Mouse (Mus musculus) midbrain, postnatal 0 days (tissue): ENCODE data around the gene Rex1bd. TPM values are rescaled to one million over a fixed set of nuclear protein-coding genes. Genes with fewer than 3 reads are reported as not detected.

Source experiments
- ATAC-seq: fragments of 200-750 bp; cut with Nextera tagmentation; 2 replicates; pipeline ENCODE4 v1.8.0; 2017; ENCODE audit warnings: moderate number of reproducible peaks, mild to moderate bottlenecking, moderate TSS enrichment, moderate library complexity; ENCODE audit not compliant: low FRiP score
- DNase-seq: peaks from one replicate; pipeline ENCODE4 v3.0.0-alpha.2; 2015; ENCODE audit warnings: low spot score
- H3K27ac ChIP-seq: fragments of 300-500 bp; sonication (generic); 2 replicates; pipeline ENCODE4 v1.5.1; 2014; ENCODE audit warnings: low read depth, mild to moderate bottlenecking, low read length, mixed read lengths
- H3K27me3 ChIP-seq: fragments of 300-500 bp; sonication (generic); 2 replicates; pipeline ENCODE4 v1.6.1; 2014; ENCODE audit warnings: low read length, control low read depth, mixed read lengths; ENCODE audit not compliant: insufficient read depth
- H3K36me3 ChIP-seq: fragments of 300-500 bp; sonication (generic); 2 replicates; pipeline ENCODE4 v1.6.1; 2014; ENCODE audit warnings: low read length, control low read depth, mixed read lengths; ENCODE audit not compliant: insufficient read depth
- H3K4me1 ChIP-seq: fragments of 300-500 bp; sonication (generic); 2 replicates; pipeline ENCODE4 v1.6.1; 2014; ENCODE audit warnings: mild to moderate bottlenecking, control low read depth, antibody characterized with exemption, low read length, mixed read lengths; ENCODE audit not compliant: insufficient read depth
- H3K4me2 ChIP-seq: fragments of 300-500 bp; sonication (generic); 2 replicates; pipeline ENCODE4 v1.6.1; 2014; ENCODE audit warnings: low read depth, mild to moderate bottlenecking, low read length, mixed read lengths; ENCODE audit not compliant: poor library complexity, severe bottlenecking
- H3K4me3 ChIP-seq: fragments of 300-500 bp; sonication (generic); 2 replicates; pipeline ENCODE4 v1.5.1; 2014; ENCODE audit warnings: low read depth, mild to moderate bottlenecking, low read length, moderate library complexity
- H3K9ac ChIP-seq: fragments of 300-500 bp; sonication (generic); replicated peaks from 2 replicates; pipeline ENCODE4 v1.6.1; 2014; ENCODE audit warnings: mild to moderate bottlenecking, low read length, moderate library complexity, mixed read lengths; ENCODE audit not compliant: poor library complexity, severe bottlenecking
- H3K9me3 ChIP-seq: fragments of 300-500 bp; sonication (generic); 2 replicates; pipeline ENCODE4 v1.6.1; 2016; ENCODE audit warnings: low read length, control low read depth
- CTCF ChIP-seq: IDR thresholded peaks from 2 replicates; pipeline ENCODE4 v1.5.1; 2016; ENCODE audit warnings: antibody characterized with exemption, mild to moderate bottlenecking
- WGBS: fragments of 180-500 bp; shearing (Covaris S2); extraction: QIAGEN DNeasy Blood & Tissue Kit; methylation state at CpG from one replicate; pipeline ENCODE4 v1.1.7; 2014; 5-methylcytosine and 5-hydroxymethylcytosine counted together
- polyA plus RNA-seq: library from polyadenylated mRNA; unstranded; fragments of >200 nt; fragmentation: Nextera tagmentation; extraction: Ambion mirVana; gene quantifications from 2 replicates; pipeline ENCODE4 v1.2.1, GENCODE M21; 2015
- total RNA-seq: library from RNA; depleted of rRNA; stranded (reverse); fragments of >200 nt; gene quantifications from 2 replicates; pipeline ENCODE4 v1.2.3, GENCODE M21; 2014

Rex1bd gene
- total and polyA plus RNA-seq, 2 experiments from 2014 or later: 118 to 198 TPM

GRCm38 (mm10) chr8:70469295-70469916, 37.1 kb downstream of the Rex1bd start:
- ATAC-seq: peak; percentile 36; the same call in 1 of the 2 replicates

GRCm38 (mm10) chr8:70468733-70469132, 37.8 kb downstream of the Rex1bd start:
- Histone ChIP-seq H3K4me1 (no peaks in the 10 kb centered on the region), H3K27me3 (no peaks in the 10 kb centered on the region), H3K9me3 (no peaks in the 10 kb centered on the region), H3K4me3 (no peak overlapping the region), H3K9ac (no peak overlapping the region), H3K36me3 (no peaks in the 10 kb centered on the region), H3K4me2 (no peak overlapping the region), H3K27ac (no peak overlapping the region)
- ATAC-seq: no peak
- no peak for TF ChIP-seq CTCF
- 90% methylated on average over 4 of the region's 4 CpGs for WGBS
- no peak for DNase-seq

More at GRCm38 (mm10) chr8:70469295-70469916, 37.1 kb downstream of the Rex1bd start:
- Histone ChIP-seq H3K9ac (no peak overlapping the region), H3K4me3 (no peak overlapping the region), H3K4me2 (no peak overlapping the region), H3K9me3 (no peaks in the 10 kb centered on the region), H3K27me3 (no peaks in the 10 kb centered on the region), H3K4me1 (no peaks in the 10 kb centered on the region), H3K36me3 (no peaks in the 10 kb centered on the region), H3K27ac (peak overlapping the region; percentile 0; the same call in 1 of the 2 replicates)
- DNase-seq: peak; percentile 56
- WGBS: 49% methylated on average over 10 of the region's 10 CpGs
- no peak for TF ChIP-seq CTCF

GRCm38 (mm10) chr8:70467907-70468306, 38.6 kb downstream of the Rex1bd start:
- ATAC-seq (no peak), DNase-seq (no peak)
- no peak overlapping the region for H3K4me3 ChIP-seq
- no peak overlapping the region for H3K4me2 ChIP-seq
- H3K9me3 ChIP-seq: no peaks in the 10 kb centered on the region
- H3K4me1 ChIP-seq: 0 out of 2 replicates have a peak, but pooled peaks cover 2% of the 10 kb centered on the region
- H3K27ac ChIP-seq: no peak overlapping the region
- no peak overlapping the region for H3K9ac ChIP-seq
- no peak for TF ChIP-seq CTCF
- 76% methylated on average over 1 of the region's 1 CpGs for WGBS
- H3K27me3 ChIP-seq: no peaks in the 10 kb centered on the region
- no peaks in the 10 kb centered on the region for H3K36me3 ChIP-seq

DNA sequence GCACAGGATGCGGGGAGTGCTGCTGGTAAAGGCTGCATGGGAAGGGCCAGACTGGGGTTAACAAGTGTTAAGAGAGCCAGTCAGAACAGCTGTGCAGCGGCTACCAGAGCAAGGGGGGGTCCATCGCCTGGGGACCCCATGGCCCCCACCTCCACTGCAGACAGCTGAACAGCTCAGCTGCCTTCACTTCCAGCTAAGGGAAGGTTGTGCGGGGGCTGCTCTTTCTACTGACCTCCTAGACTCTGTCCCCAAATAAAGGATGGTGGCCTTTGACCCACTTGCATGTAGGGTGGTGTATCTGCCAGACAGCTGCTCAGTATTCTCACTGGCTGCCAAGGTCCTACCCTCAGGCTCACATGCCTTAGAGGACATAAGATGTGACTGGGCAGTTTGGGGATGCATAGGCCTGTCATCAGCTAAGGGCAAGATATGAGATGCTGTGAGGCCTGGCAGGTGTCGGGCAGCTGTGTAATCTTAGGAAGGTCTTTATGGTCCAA, 39.3 kb downstream of the Rex1bd start:
- Histone ChIP-seq H3K9ac (no peak overlapping the region), H3K4me2 (no peak overlapping the region), H3K4me1 (0 out of 2 replicates have a peak, but pooled peaks cover 2% of the 10 kb centered on the region), H3K36me3 (no peaks in the 10 kb centered on the region), H3K27ac (no peak overlapping the region), H3K4me3 (no peak overlapping the region), H3K27me3 (no peaks in the 10 kb centered on the region), H3K9me3 (no peaks in the 10 kb centered on the region)
- DNase-seq: no peak
- no peak for TF ChIP-seq CTCF
- ATAC-seq: no peak
- 77% methylated on average over 5 of the region's 5 CpGs for WGBS

DNA sequence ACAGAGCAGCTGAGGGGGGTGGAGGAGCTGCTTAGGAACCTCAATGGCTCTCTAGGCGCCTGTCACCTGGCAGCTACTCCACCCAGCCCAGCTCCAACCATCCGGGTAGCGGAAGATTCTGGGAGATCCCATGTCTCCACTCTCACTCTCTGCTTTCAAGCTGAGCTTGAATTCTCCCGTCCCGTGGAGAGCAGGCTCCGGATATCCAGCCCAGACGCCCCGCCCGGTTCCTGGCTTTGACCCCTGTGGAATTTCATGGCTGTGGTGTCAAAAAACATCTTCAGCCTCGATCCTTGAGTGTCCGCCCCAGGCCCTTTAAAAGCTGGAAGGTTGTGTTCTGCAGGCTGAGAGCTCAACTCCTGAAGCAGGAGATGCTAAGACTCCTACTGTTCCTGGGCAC, 39.8 kb downstream of the Rex1bd start:
- TF ChIP-seq CTCF: no peak
- no peaks in the 10 kb centered on the region for H3K36me3 ChIP-seq
- no peaks in the 10 kb centered on the region for H3K9me3 ChIP-seq
- no peaks in the 10 kb centered on the region for H3K27me3 ChIP-seq
- no peak overlapping the region for H3K4me2 ChIP-seq
- 0 out of 2 replicates have a peak, but pooled peaks cover 2% of the 10 kb centered on the region for H3K4me1 ChIP-seq
- no peak for DNase-seq
- no peak overlapping the region for H3K9ac ChIP-seq
- ATAC-seq: no peak
- no peak overlapping the region for H3K4me3 ChIP-seq
- no peak overlapping the region for H3K27ac ChIP-seq
- WGBS: 73% methylated on average over 11 of the region's 11 CpGs

DNA sequence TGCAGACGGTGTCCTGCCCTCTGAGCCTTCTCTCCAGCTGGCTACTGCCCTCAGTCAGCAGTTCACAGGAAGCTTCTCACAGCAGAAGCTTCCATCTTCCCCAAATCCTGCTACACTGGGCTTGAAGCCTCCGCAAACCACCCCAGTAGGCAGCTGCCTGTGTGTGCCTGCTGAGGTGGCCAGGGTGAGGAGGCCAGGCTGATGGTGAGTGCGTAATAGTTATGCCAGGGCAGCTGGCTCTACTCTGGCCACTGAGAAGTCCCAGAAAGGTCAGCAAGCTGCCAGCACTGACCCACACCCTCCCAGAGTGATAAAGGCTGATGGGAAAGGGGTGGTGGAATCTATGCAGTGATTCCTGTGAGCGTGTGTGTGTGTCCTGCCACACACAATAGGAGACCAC, 40.2 kb downstream of the Rex1bd start:
- H3K27ac ChIP-seq: no peak overlapping the region
- no peak overlapping the region for H3K4me2 ChIP-seq
- no peak overlapping the region for H3K9ac ChIP-seq
- no peak overlapping the region for H3K4me3 ChIP-seq
- no peaks in the 10 kb centered on the region for H3K36me3 ChIP-seq
- DNase-seq: no peak
- no peak for ATAC-seq
- no peaks in the 10 kb centered on the region for H3K9me3 ChIP-seq
- 85% methylated on average over 4 of the region's 4 CpGs for WGBS
- TF ChIP-seq CTCF: no peak
- no peaks in the 10 kb centered on the region for H3K27me3 ChIP-seq
- 0 out of 2 replicates have a peak, but pooled peaks cover 2% of the 10 kb centered on the region for H3K4me1 ChIP-seq
